Mouse (Mus musculus): ENCODE results near the gene Kcnn1. TPM values are rescaled to one million over a fixed set of nuclear protein-coding genes. Genes with fewer than 3 reads are reported as not detected.
"Not testable (repeated sequence)": the region's sequence is repeated elsewhere in the genome, so short reads cannot be mapped to it uniquely, and the experiment has no call there.

Kcnn1 gene
- total and polyA plus RNA-seq, 3 experiments, result 0.03 to 0.22 TPM; not detected in 1

DNA sequence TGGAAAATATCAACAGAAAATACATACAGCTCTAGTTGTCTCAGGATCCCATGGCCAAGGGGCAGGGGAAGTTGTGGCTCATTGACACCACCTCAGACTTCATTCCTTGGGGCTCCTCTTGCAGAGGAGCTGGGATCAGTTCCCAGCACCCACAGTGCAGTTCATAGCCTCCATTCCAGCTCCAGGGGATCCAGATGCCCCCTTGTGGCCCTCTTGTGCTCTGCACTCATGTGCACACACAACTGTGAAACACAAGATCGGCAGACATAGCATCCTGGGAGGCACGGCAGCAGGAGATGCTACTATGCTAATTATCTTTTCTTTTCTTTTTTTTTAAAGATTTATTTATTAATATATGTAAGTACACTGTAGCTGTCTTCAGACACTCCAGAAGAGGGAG lies 36.0 kb downstream of the Kcnn1 start:
- DNase-seq (ENCODE audit: low spot score), result no peak
- no peaks in the 10 kb centered on the region for H3K36me3 ChIP-seq (replicated peaks)
- H3K9me3 ChIP-seq (replicated peaks), result peaks cover 3% of the 10 kb centered on the region; the same call in 1 of the 2 replicates
- H3K4me3 ChIP-seq (ENCODE audit: low read depth, low read length), result no peak overlapping the region
- ATAC-seq (ENCODE audit: extremely low read depth, insufficient number of reproducible peaks, low FRiP score, poor library complexity, severe bottlenecking), result no peak
- TF ChIP-seq POLR2AphosphoS5 (IDR thresholded peaks at IDR 0.05; ENCODE audit: insufficient replicate concordance, low read depth, low read length) (no peak), GATA1 (IDR thresholded peaks at IDR 0.05; ENCODE audit: borderline replicate concordance, low read length) (no peak), TAL1 (conservative IDR thresholded peaks at IDR 0.05; ENCODE audit: low read depth, low read length) (no peak), GATA2 (IDR thresholded peaks at IDR 0.05; ENCODE audit: borderline replicate concordance, low read depth, low read length) (no peak), CTCF (IDR thresholded peaks at IDR 0.05; ENCODE audit: low read depth, low read length) (no peak)
- peaks cover 3% of the 10 kb centered on the region for H3K4me1 ChIP-seq (ENCODE audit: insufficient read depth, low read depth, low read length)
- peaks cover 58% of the 10 kb centered on the region for H3K27me3 ChIP-seq (ENCODE audit: insufficient read depth, low read length)

GRCm38 (mm10) chr8:70825816-70826215 lies 37.2 kb downstream of the Kcnn1 start:
- DNase-seq (ENCODE audit: low spot score), result no peak
- peaks cover 7% of the 10 kb centered on the region for H3K36me3 ChIP-seq (replicated peaks)
- peaks cover 3% of the 10 kb centered on the region; the same call in 1 of the 2 replicates for H3K9me3 ChIP-seq (replicated peaks)
- TF ChIP-seq POLR2AphosphoS5 (IDR thresholded peaks at IDR 0.05; ENCODE audit: insufficient replicate concordance, low read depth, low read length) (no peak), GATA1 (IDR thresholded peaks at IDR 0.05; ENCODE audit: borderline replicate concordance, low read length) (no peak), CTCF (IDR thresholded peaks at IDR 0.05; ENCODE audit: low read depth, low read length) (no peak), TAL1 (conservative IDR thresholded peaks at IDR 0.05; ENCODE audit: low read depth, low read length) (no peak), GATA2 (IDR thresholded peaks at IDR 0.05; ENCODE audit: borderline replicate concordance, low read depth, low read length) (no peak)
- peaks cover 14% of the 10 kb centered on the region for H3K4me1 ChIP-seq (ENCODE audit: insufficient read depth, low read depth, low read length)
- H3K4me3 ChIP-seq (ENCODE audit: low read depth, low read length), result no peak overlapping the region
- H3K27me3 ChIP-seq (ENCODE audit: insufficient read depth, low read length), result peaks cover 53% of the 10 kb centered on the region
- ATAC-seq (ENCODE audit: extremely low read depth, insufficient number of reproducible peaks, low FRiP score, poor library complexity, severe bottlenecking), result no peak

DNA sequence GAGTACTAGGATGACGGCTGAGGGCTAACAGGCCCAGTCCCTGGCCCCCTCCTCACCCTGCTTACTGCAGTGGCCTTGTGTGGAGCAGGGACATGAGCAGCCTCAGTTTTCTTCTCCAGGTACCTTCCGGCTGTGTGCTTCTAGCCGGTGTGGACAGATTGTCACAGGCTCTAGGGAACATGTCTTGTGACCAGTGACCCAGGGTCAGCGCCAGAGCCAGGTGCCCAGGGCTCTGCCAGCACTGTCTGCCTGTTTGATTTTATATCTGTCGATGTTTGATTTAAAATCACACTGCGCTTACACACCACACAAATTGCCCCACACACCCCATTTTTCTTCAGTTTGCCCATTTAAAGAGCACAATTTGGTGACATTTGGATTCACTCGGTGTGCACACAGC lies 39.3 kb downstream of the Kcnn1 start:
- H3K4me1 ChIP-seq (ENCODE audit: insufficient read depth, low read depth, low read length), result peaks cover 27% of the 10 kb centered on the region

DNA sequence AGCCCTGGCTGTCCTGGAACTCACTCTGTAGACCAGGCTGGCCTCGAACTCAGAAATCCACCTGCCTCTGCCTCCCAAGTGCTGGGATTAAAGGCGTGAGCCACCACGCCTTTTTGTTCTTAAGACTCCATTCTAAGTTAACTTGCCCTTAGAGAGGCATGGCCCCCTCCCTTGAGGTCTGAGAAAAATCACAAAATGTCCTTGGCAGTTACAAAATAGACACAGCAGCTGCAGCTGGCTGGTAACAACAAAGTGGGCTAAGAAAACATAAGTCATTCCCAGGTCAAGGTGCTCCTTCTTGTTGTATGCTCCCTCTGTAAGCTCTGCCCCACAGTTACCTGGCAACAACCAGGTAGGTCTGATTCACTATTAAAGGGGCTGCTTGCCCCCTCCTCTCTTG lies 40.5 kb downstream of the Kcnn1 start:
- not testable (repeated sequence) for DNase-seq (ENCODE audit: low spot score); ATAC-seq (ENCODE audit: extremely low read depth, insufficient number of reproducible peaks, low FRiP score, poor library complexity, severe bottlenecking); H3K9me3 ChIP-seq (replicated peaks); H3K4me3 ChIP-seq (ENCODE audit: low read depth, low read length)
- peaks cover 35% of the 10 kb centered on the region for H3K27me3 ChIP-seq (ENCODE audit: insufficient read depth, low read length)
- H3K4me1 ChIP-seq (ENCODE audit: insufficient read depth, low read depth, low read length), result peaks cover 27% of the 10 kb centered on the region
- peaks cover 29% of the 10 kb centered on the region for H3K36me3 ChIP-seq (replicated peaks)

More for the DNA sequence above, 39.3 kb downstream of the Kcnn1 start:
- DNase-seq (ENCODE audit: low spot score) (no peak), ATAC-seq (ENCODE audit: extremely low read depth, insufficient number of reproducible peaks, low FRiP score, poor library complexity, severe bottlenecking) (no peak)
- Histone ChIP-seq H3K27me3 (ENCODE audit: insufficient read depth, low read length) (peaks cover 43% of the 10 kb centered on the region), H3K36me3 (replicated peaks) (peaks cover 27% of the 10 kb centered on the region), H3K9me3 (replicated peaks) (peaks cover 3% of the 10 kb centered on the region; the same call in 1 of the 2 replicates), H3K4me3 (ENCODE audit: low read depth, low read length) (no peak overlapping the region)
- TF ChIP-seq GATA1 (IDR thresholded peaks at IDR 0.05; ENCODE audit: borderline replicate concordance, low read length) (no peak), TAL1 (conservative IDR thresholded peaks at IDR 0.05; ENCODE audit: low read depth, low read length) (no peak), GATA2 (IDR thresholded peaks at IDR 0.05; ENCODE audit: borderline replicate concordance, low read depth, low read length) (no peak), POLR2AphosphoS5 (IDR thresholded peaks at IDR 0.05; ENCODE audit: insufficient replicate concordance, low read depth, low read length) (no peak), CTCF (IDR thresholded peaks at IDR 0.05; ENCODE audit: low read depth, low read length) (no peak)

DNA sequence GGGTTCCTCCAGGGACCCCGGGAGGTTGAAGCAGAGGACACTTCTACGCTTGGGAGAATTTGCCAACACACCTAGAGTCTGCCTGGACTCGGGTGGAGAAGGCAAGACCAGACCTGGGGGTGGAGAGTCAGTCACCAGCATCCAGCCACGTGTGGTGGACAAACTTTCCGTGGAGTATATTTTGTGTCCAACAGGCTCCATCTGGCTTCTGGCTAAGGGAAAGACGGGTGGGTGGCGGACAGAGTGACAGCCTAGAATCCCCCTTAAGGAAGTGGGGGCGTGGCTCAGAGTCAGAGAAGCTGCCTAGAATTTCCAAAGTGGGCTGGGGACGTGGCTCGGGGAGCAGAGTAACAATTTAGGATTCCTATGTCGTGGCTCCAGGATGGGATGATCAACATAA lies 41.1 kb downstream of the Kcnn1 start:
- H3K27me3 ChIP-seq (ENCODE audit: insufficient read depth, low read length), result peaks cover 34% of the 10 kb centered on the region
- DNase-seq (ENCODE audit: low spot score), result no peak
- peaks cover 2% of the 10 kb centered on the region; the same call in 1 of the 2 replicates for H3K9me3 ChIP-seq (replicated peaks)
- no peak for ATAC-seq (ENCODE audit: extremely low read depth, insufficient number of reproducible peaks, low FRiP score, poor library complexity, severe bottlenecking)
- TF ChIP-seq GATA2 (IDR thresholded peaks at IDR 0.05; ENCODE audit: borderline replicate concordance, low read depth, low read length) (no peak), POLR2AphosphoS5 (IDR thresholded peaks at IDR 0.05; ENCODE audit: insufficient replicate concordance, low read depth, low read length) (no peak), CTCF (IDR thresholded peaks at IDR 0.05; ENCODE audit: low read depth, low read length) (no peak), GATA1 (IDR thresholded peaks at IDR 0.05; ENCODE audit: borderline replicate concordance, low read length) (no peak), TAL1 (conservative IDR thresholded peaks at IDR 0.05; ENCODE audit: low read depth, low read length) (no peak)
- H3K36me3 ChIP-seq (replicated peaks), result peaks cover 29% of the 10 kb centered on the region
- no peak overlapping the region for H3K4me3 ChIP-seq (ENCODE audit: low read depth, low read length)
- H3K4me1 ChIP-seq (ENCODE audit: insufficient read depth, low read depth, low read length), result peaks cover 31% of the 10 kb centered on the region

- no peaks in the 10 kb centered on the region; the same call in 1 of the 2 replicates for H3K9me3 ChIP-seq (replicated peaks)
- peaks cover 29% of the 10 kb centered on the region for H3K27me3 ChIP-seq (ENCODE audit: insufficient read depth, low read length)
- DNase-seq (ENCODE audit: low spot score) (peak; percentile 63), ATAC-seq (ENCODE audit: extremely low read depth, insufficient number of reproducible peaks, low FRiP score, poor library complexity, severe bottlenecking) (peak; percentile 37; the same call in 1 of the 2 replicates)
- H3K4me3 ChIP-seq (ENCODE audit: low read depth, low read length), result no peak overlapping the region
- H3K4me1 ChIP-seq (ENCODE audit: insufficient read depth, low read depth, low read length), result peaks cover 36% of the 10 kb centered on the region
- peaks cover 29% of the 10 kb centered on the region for H3K36me3 ChIP-seq (replicated peaks)
- TF ChIP-seq TAL1 (conservative IDR thresholded peaks at IDR 0.05; ENCODE audit: low read depth, low read length) (no peak), CTCF (IDR thresholded peaks at IDR 0.05; ENCODE audit: low read depth, low read length) (peak; percentile 94)
Measured at GRCm38 (mm10) chr8:70821399-70821962, 41.6 kb downstream of the Kcnn1 start.
